Mouse (Mus musculus) spleen, adult 2 months (tissue): ENCODE data around the gene Limch1.

Experiments used
- CTCF ChIP-seq: fragments of 200-500 bp; IDR thresholded peaks from 2 replicates; pipeline ENCODE4 v1.5.1; 2011; ENCODE audit warnings: mild to moderate bottlenecking, inconsistent platforms; ENCODE audit not compliant: insufficient read depth, insufficient read length, insufficient replicate concordance; ENCODE audit errors: extremely low read depth
- POLR2A ChIP-seq: fragments of 200-500 bp; IDR thresholded peaks from 2 replicates; pipeline ENCODE4 v1.6.1; 2011; ENCODE audit warnings: low read depth, low read length, inconsistent platforms

DNA sequence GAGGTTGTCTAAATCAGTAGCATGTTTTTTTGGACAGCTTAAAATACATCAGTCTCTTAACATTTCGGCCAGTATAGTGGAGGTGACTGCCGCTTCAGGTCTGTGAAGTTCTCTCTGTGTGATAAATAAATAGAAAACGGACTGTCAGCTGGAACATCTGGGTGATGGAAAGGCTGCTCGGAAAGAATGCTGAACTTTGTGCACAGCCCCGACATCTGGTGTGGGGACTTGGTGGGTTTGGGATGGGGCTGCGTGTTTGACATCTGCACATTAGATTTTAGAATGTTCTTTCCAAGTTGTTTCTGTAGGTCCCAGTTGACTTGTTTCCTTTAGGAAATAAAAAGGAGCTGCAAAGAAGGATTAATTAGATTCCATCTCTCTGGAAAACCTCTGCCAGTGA is 89.1 kb downstream of the Limch1 start:
- TF ChIP-seq POLR2A, result no peak
- no peak for TF ChIP-seq CTCF
